In genomic region chrX:12005181-12006030, GRCm38 (mm10) we compare ENCODE assay signal across 8 mouse cellular contexts.
A peak's percentile ranks its signal among the peaks of the same experiment; 100 is the strongest.
DNase-seq lines count a peak whose midpoint lies in the region; ATAC-seq and TF ChIP-seq lines count a peak whose summit lies in the region.

No protein-coding gene starts in this region.

- peaks cover 67% of the 10 kb centered on the region for H3K4me1 ChIP-seq in E14TG2a.4 (replicated peaks; ENCODE audit: low read depth, low read length)
- H3K4me1 ChIP-seq in bone marrow macrophage, adult 2 months (ENCODE audit: control insufficient read depth, insufficient read depth, low read length): peaks cover 21% of the 10 kb centered on the region
- H3K4me1 ChIP-seq in hindbrain, embryonic 15.5 days (replicated peaks): peaks cover 50% of the 10 kb centered on the region
- peaks cover 22% of the 10 kb centered on the region for H3K4me1 ChIP-seq in liver, embryonic 11.5 days (replicated peaks; ENCODE audit: control insufficient read depth, insufficient read depth, low read length)

- H3K27ac ChIP-seq in bone marrow macrophage, adult 2 months (ENCODE audit: insufficient read depth, low read depth, low read length): peak overlapping the region; percentile 84
- H3K27ac ChIP-seq in gastrocnemius, adult 2 months: peak overlapping the region; percentile 92
- H3K27ac ChIP-seq in hindbrain, embryonic 15.5 days (replicated peaks): peak overlapping the region; percentile 85
- H3K27ac ChIP-seq in liver, embryonic 11.5 days (ENCODE audit: low read depth, low read length): peak overlapping the region; percentile 97

- DNase-seq in gastrocnemius, adult 2 months: peak; percentile 75
- DNase-seq in liver, embryonic 11.5 days (ENCODE audit: low spot score): peak; percentile 66
- DNase-seq in thymus, postnatal 4 days: peak; percentile 53
- DNase-seq in layer of hippocampus, postnatal 36 days: no peak

- peaks cover 37% of the 10 kb centered on the region for H3K27me3 ChIP-seq in E14TG2a.4 (ENCODE audit: insufficient read depth, low read length)
- peaks cover 35% of the 10 kb centered on the region for H3K27me3 ChIP-seq in hindbrain, embryonic 15.5 days
- peaks cover 70% of the 10 kb centered on the region for H3K27me3 ChIP-seq in liver, embryonic 11.5 days (replicated peaks; ENCODE audit: control insufficient read depth, insufficient read depth, low read length)

- no peak for TF ChIP-seq CTCF in E14TG2a.4 (conservative IDR thresholded peaks at IDR 0.05; ENCODE audit: low read length)
- TF ChIP-seq CTCF in bone marrow macrophage, adult 2 months (IDR thresholded peaks at IDR 0.05; ENCODE audit: low read depth, low read length): no peak
- no peak for TF ChIP-seq CTCF in gastrocnemius, adult 2 months (IDR thresholded peaks at IDR 0.05)

- 9% methylated on average over 37 of the region's 38 CpGs for WGBS in hindbrain, embryonic 15.5 days
- WGBS in liver, embryonic 11.5 days: 6% methylated on average over 38 of the region's 38 CpGs

- no peak overlapping the region for H3K9ac ChIP-seq in hindbrain, embryonic 15.5 days
- H3K9ac ChIP-seq in liver, embryonic 11.5 days (ENCODE audit: low read depth, low read length): peak overlapping the region; percentile 84

- no peak for ATAC-seq in hindbrain, embryonic 15.5 days (ENCODE audit: low FRiP score, low read depth)
- peak; percentile 62 for ATAC-seq in liver, embryonic 11.5 days (replicated peaks; ENCODE audit: low FRiP score)
- peak; percentile 44 for ATAC-seq in monocyte, adult 5-6 weeks (replicated peaks; ENCODE audit: insufficient number of reproducible peaks, low FRiP score, low TSS enrichment, poor library complexity, severe bottlenecking)

- intact Hi-C loops in gastrocnemius, adult 2 months (cut with DNase I): loop anchor here (5.0 to 10.0 kb wide), 4 partner anchors 72 to 371 kb away; no protein-coding TSS in a partner anchor

- no peaks in the 10 kb centered on the region for H3K36me3 ChIP-seq in E14TG2a.4 (ENCODE audit: insufficient read depth, low read length)
- H3K36me3 ChIP-seq in hindbrain, embryonic 15.5 days: no peaks in the 10 kb centered on the region
- H3K36me3 ChIP-seq in liver, embryonic 11.5 days (ENCODE audit: control insufficient read depth, insufficient read depth, low read length): no peaks in the 10 kb centered on the region

- H3K9me3 ChIP-seq in E14TG2a.4 (ENCODE audit: low read length): no peaks in the 10 kb centered on the region
- H3K9me3 ChIP-seq in hindbrain, embryonic 15.5 days: no peaks in the 10 kb centered on the region
- no peaks in the 10 kb centered on the region for H3K9me3 ChIP-seq in liver, embryonic 11.5 days (ENCODE audit: control insufficient read depth, low read length)

- TF ChIP-seq POLR2A in bone marrow macrophage, adult 2 months (IDR thresholded peaks at IDR 0.05; ENCODE audit: borderline replicate concordance, low read depth, low read length): no peak

- H3K4me3 ChIP-seq in E14TG2a.4 (replicated peaks; ENCODE audit: low read length): peak overlapping the region; percentile 67
- H3K4me3 ChIP-seq in bone marrow macrophage, adult 2 months (ENCODE audit: insufficient read depth, low read length): peak overlapping the region; percentile 72
- peak overlapping the region; percentile 78 for H3K4me3 ChIP-seq in gastrocnemius, adult 2 months
- peak overlapping the region; percentile 45 for H3K4me3 ChIP-seq in hindbrain, embryonic 15.5 days
- peak overlapping the region; percentile 54 for H3K4me3 ChIP-seq in liver, embryonic 11.5 days (ENCODE audit: low read depth, low read length)

- H3K4me2 ChIP-seq in hindbrain, embryonic 15.5 days: peak overlapping the region; percentile 73
- peak overlapping the region; percentile 89 for H3K4me2 ChIP-seq in liver, embryonic 11.5 days

Comparison
In these comparisons a context has a peak if more than half of its experiments do, and no peak if none do; other contexts are left out.
1. DNase-seq: peak in gastrocnemius, adult 2 months (single experiment), liver, embryonic 11.5 days (single experiment) and thymus, postnatal 4 days (single experiment); none in layer of hippocampus, postnatal 36 days (0 of 2).
2. Peak in every context shown above with its lines, with median percentiles within 50 percentile points of each other: H3K4me3 ChIP-seq and H3K27ac ChIP-seq.